Mouse (Mus musculus): ENCODE measurements around the gene Slc35f4. TPM values are rescaled to one million over a fixed set of nuclear protein-coding genes. Genes with fewer than 3 reads are reported as not detected.

Gene Slc35f4
- polyA plus RNA-seq, 1 experiment from 2014 or later, result 0.13 TPM

DNA sequence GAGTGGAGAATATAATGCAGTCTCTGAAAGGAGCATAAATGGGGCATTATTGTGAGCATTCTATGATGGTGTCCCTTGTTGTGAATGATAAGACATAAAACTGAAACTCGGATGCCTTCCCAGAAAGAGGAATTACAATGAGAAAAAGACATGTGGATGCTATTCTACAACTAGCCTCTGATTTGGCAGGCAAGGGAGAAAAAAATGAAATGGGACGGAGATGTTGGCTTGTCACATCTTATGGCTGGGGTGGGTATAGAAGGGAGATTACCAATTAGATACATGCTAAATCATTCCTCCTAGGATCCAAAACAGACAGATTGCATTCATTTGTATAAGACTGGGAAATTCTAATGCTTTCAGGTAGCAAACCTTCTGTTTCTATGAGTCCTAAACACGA lies 65.0 kb downstream of the Slc35f4 start:
- H3K4me2 ChIP-seq (replicated peaks; ENCODE audit: low read depth), result no peak overlapping the region
- H3K4me1 ChIP-seq (replicated peaks; ENCODE audit: control insufficient read depth, insufficient read depth, low read length), result no peaks in the 10 kb centered on the region
- no peak for TF ChIP-seq CTCF (IDR thresholded peaks at IDR 0.05; ENCODE audit: low read depth)
- H3K9me3 ChIP-seq (ENCODE audit: control insufficient read depth), result no peaks in the 10 kb centered on the region
- no peaks in the 10 kb centered on the region for H3K36me3 ChIP-seq (ENCODE audit: control insufficient read depth, insufficient read depth)
- no peaks in the 10 kb centered on the region for H3K27me3 ChIP-seq (replicated peaks; ENCODE audit: control insufficient read depth, insufficient read depth, low read length)
- no peak overlapping the region for H3K27ac ChIP-seq (ENCODE audit: low read depth, low read length)
- WGBS, result 70% methylated on average over 3 of the region's 3 CpGs
- H3K9ac ChIP-seq (ENCODE audit: low read depth, low read length), result no peak overlapping the region
- no peak overlapping the region for H3K4me3 ChIP-seq (ENCODE audit: low read depth, low read length)
- ATAC-seq, result no peak

DNA sequence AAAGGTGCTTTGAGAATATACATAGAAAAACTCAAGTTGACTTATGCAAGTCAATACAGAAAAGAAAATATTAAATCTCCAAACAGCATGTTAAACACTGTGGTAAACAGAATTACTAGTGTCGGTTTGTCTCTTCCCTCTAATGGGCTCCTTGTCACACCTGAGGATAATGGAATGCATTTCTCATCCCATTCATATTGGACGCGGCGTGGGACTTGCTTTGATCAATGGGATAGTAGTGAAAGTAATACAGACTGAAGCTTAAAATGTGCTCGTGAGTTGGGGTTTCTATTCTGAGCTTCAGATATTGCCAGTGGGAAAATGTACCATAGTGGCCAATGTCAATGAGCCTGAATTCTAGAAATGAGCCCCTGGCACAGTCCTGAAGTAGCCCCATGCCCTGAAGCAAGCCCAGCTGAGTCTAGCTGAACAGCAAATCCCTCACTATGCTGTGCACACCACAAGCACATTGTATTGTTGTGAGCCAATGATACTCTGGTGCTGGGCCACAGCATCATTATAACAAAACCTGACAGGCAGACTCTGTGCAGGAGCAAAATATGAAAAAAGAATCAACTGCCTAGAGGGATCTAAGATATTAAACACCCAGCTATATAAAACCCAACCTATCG lies 71.4 kb downstream of the Slc35f4 start:
- H3K4me3 ChIP-seq (ENCODE audit: low read depth, low read length), result no peak overlapping the region
- ATAC-seq, result no peak
- no peak overlapping the region for H3K4me2 ChIP-seq (replicated peaks; ENCODE audit: low read depth)
- WGBS, result 78% methylated on average over 6 of the region's 6 CpGs
- no peaks in the 10 kb centered on the region for H3K27me3 ChIP-seq (replicated peaks; ENCODE audit: control insufficient read depth, insufficient read depth, low read length)
- H3K9ac ChIP-seq (ENCODE audit: low read depth, low read length), result no peak overlapping the region
- H3K4me1 ChIP-seq (replicated peaks; ENCODE audit: control insufficient read depth, insufficient read depth, low read length), result no peaks in the 10 kb centered on the region
- H3K27ac ChIP-seq (ENCODE audit: low read depth, low read length), result no peak overlapping the region
- no peaks in the 10 kb centered on the region for H3K9me3 ChIP-seq (ENCODE audit: control insufficient read depth)
- no peak for TF ChIP-seq CTCF (IDR thresholded peaks at IDR 0.05; ENCODE audit: low read depth)
- no peaks in the 10 kb centered on the region for H3K36me3 ChIP-seq (ENCODE audit: control insufficient read depth, insufficient read depth)

DNA sequence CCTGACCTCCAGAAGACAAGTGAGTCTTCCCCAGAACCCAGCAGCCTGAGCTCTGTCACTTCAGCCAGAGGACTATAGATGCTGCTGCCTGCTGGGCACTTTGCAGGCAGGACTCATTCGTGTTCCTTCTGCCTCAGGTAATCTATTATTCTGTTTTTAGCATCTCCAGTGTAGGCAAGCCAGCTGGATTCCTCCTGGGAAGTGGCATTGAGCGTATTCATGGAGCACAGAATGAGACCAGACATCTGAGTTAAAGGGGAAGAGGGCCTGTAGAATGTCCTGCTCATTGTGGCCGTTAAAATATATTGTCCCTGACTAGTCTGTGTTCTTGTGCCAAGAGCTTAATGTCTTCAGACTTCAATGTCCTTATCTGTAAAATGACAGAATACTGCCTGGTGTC lies 72.1 kb downstream of the Slc35f4 start:
- H3K4me1 ChIP-seq (replicated peaks; ENCODE audit: control insufficient read depth, insufficient read depth, low read length), result no peaks in the 10 kb centered on the region
- TF ChIP-seq CTCF (IDR thresholded peaks at IDR 0.05; ENCODE audit: low read depth), result no peak
- no peak for ATAC-seq
- no peak overlapping the region for H3K9ac ChIP-seq (ENCODE audit: low read depth, low read length)
- H3K4me2 ChIP-seq (replicated peaks; ENCODE audit: low read depth), result no peak overlapping the region
- no peaks in the 10 kb centered on the region for H3K9me3 ChIP-seq (ENCODE audit: control insufficient read depth)
- no peak overlapping the region for H3K4me3 ChIP-seq (ENCODE audit: low read depth, low read length)
- no peak overlapping the region for H3K27ac ChIP-seq (ENCODE audit: low read depth, low read length)
- H3K36me3 ChIP-seq (ENCODE audit: control insufficient read depth, insufficient read depth), result no peaks in the 10 kb centered on the region
- no peaks in the 10 kb centered on the region for H3K27me3 ChIP-seq (replicated peaks; ENCODE audit: control insufficient read depth, insufficient read depth, low read length)
- WGBS, result 40% methylated on average over 3 of the region's 3 CpGs

DNA sequence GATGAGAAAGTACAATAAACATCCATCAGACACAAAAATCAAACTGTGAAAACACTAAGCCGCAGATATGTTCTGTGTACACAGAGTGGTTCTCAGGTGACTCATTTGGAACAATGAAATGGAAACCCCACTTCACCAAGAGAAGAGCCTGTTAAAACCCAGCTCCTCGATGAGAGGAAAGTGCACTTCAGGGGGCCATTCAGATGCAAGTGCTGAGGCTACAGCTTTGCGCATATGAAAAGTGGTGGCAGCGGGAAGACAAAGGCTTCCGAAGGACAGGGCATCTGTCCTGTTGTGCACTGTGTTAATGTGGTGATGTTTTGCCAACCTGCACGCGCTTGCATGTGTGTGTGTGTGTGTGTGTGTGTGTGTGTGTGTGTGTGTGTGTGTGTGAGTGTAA lies 78.2 kb downstream of the Slc35f4 start:
- TF ChIP-seq CTCF (IDR thresholded peaks at IDR 0.05; ENCODE audit: low read depth), result no peak
- H3K27ac ChIP-seq (ENCODE audit: low read depth, low read length), result no peak overlapping the region
- H3K9me3 ChIP-seq (ENCODE audit: control insufficient read depth), result no peaks in the 10 kb centered on the region
- H3K27me3 ChIP-seq (replicated peaks; ENCODE audit: control insufficient read depth, insufficient read depth, low read length), result no peaks in the 10 kb centered on the region
- 45% methylated on average over 7 of the region's 7 CpGs for WGBS
- H3K4me1 ChIP-seq (replicated peaks; ENCODE audit: control insufficient read depth, insufficient read depth, low read length), result no peaks in the 10 kb centered on the region
- no peak overlapping the region for H3K4me3 ChIP-seq (ENCODE audit: low read depth, low read length)
- no peak overlapping the region for H3K9ac ChIP-seq (ENCODE audit: low read depth, low read length)
- ATAC-seq, result no peak
- no peak overlapping the region for H3K4me2 ChIP-seq (replicated peaks; ENCODE audit: low read depth)
- no peaks in the 10 kb centered on the region for H3K36me3 ChIP-seq (ENCODE audit: control insufficient read depth, insufficient read depth)

DNA sequence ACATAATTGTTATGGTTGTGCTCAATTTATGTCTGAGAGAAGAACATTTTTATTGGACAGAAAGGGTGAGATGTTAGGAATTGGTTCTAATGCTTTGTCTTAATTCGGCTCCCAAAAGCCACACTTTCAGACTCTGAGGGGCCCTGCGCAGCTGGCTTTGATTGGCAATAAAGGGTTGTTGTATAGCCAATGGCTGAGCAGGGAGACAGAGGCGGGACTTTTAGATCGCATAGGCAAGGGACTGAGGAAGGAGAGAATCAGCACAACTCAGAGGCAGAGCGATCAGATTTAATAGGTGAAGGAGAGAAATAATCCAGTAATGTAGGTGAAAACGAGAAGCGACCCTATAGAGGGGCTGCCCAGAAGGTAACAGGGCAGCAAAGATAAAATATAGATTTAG lies 79.4 kb downstream of the Slc35f4 start:
- no peaks in the 10 kb centered on the region for H3K27me3 ChIP-seq (replicated peaks; ENCODE audit: control insufficient read depth, insufficient read depth, low read length)
- H3K4me3 ChIP-seq (ENCODE audit: low read depth, low read length), result no peak overlapping the region
- WGBS, result 54% methylated on average over 7 of the region's 7 CpGs
- no peaks in the 10 kb centered on the region for H3K9me3 ChIP-seq (ENCODE audit: control insufficient read depth)
- no peak for ATAC-seq
- H3K36me3 ChIP-seq (ENCODE audit: control insufficient read depth, insufficient read depth), result no peaks in the 10 kb centered on the region
- TF ChIP-seq CTCF (IDR thresholded peaks at IDR 0.05; ENCODE audit: low read depth), result no peak
- no peak overlapping the region for H3K4me2 ChIP-seq (replicated peaks; ENCODE audit: low read depth)
- no peak overlapping the region for H3K9ac ChIP-seq (ENCODE audit: low read depth, low read length)
- no peaks in the 10 kb centered on the region for H3K4me1 ChIP-seq (replicated peaks; ENCODE audit: control insufficient read depth, insufficient read depth, low read length)
- no peak overlapping the region for H3K27ac ChIP-seq (ENCODE audit: low read depth, low read length)

DNA sequence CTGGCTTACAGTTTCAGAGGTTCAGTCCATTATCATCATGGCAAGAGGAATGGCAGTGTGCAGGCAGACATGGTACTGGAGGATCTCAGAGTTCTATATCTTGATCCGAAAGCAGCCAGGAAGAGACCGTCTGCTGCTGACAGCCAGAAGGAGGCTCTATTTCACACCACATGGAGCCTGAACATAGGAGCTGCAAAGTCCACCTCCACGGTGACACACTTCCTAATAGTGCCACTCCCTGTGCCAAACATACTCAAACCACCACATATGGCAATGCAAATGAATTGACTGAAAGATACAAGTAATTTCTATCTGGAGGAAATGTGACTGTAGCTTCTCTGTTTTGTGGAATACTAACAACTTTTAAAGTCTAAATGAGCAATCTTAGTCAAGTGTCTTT lies 89.0 kb downstream of the Slc35f4 start:
- Histone ChIP-seq H3K4me2 (replicated peaks; ENCODE audit: low read depth) (no peak overlapping the region), H3K27me3 (replicated peaks; ENCODE audit: control insufficient read depth, insufficient read depth, low read length) (no peaks in the 10 kb centered on the region), H3K36me3 (ENCODE audit: control insufficient read depth, insufficient read depth) (no peaks in the 10 kb centered on the region), H3K4me3 (ENCODE audit: low read depth, low read length) (no peak overlapping the region), H3K9me3 (ENCODE audit: control insufficient read depth) (no peaks in the 10 kb centered on the region), H3K4me1 (replicated peaks; ENCODE audit: control insufficient read depth, insufficient read depth, low read length) (no peaks in the 10 kb centered on the region), H3K27ac (ENCODE audit: low read depth, low read length) (no peak overlapping the region), H3K9ac (ENCODE audit: low read depth, low read length) (no peak overlapping the region)
- 85% methylated on average over 3 of the region's 3 CpGs for WGBS
- no peak for ATAC-seq
- no peak for TF ChIP-seq CTCF (IDR thresholded peaks at IDR 0.05; ENCODE audit: low read depth)

DNA sequence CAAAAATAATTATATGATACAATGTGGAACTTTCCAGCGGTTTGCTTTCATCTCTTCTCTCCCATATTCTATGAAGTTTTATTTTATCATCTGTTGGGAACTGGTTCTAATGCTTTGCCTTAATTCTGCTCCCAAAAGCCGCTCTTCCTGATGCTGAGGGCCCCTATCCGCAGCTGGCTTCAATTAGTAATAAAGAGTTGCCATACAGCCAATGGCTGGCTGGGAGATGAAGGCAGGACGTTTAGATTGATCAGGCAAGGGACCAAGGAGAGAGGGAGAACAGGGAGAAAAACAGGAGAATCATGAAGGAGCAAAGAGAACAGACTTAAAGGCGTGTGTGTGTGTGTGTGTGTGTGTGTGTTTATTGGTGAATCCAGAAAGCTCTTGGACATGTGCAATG lies 94.0 kb downstream of the Slc35f4 start:
- Histone ChIP-seq H3K9me3 (ENCODE audit: control insufficient read depth) (no peaks in the 10 kb centered on the region), H3K27ac (ENCODE audit: low read depth, low read length) (no peak overlapping the region), H3K36me3 (ENCODE audit: control insufficient read depth, insufficient read depth) (no peaks in the 10 kb centered on the region), H3K4me3 (ENCODE audit: low read depth, low read length) (no peak overlapping the region), H3K9ac (ENCODE audit: low read depth, low read length) (no peak overlapping the region), H3K4me2 (replicated peaks; ENCODE audit: low read depth) (no peak overlapping the region), H3K4me1 (replicated peaks; ENCODE audit: control insufficient read depth, insufficient read depth, low read length) (no peaks in the 10 kb centered on the region), H3K27me3 (replicated peaks; ENCODE audit: control insufficient read depth, insufficient read depth, low read length) (no peaks in the 10 kb centered on the region)
- no peak for ATAC-seq
- 86% methylated on average over 5 of the region's 5 CpGs for WGBS
- TF ChIP-seq CTCF (IDR thresholded peaks at IDR 0.05; ENCODE audit: low read depth), result no peak

Measured in intestine, postnatal 0 days (tissue).